Mouse (Mus musculus): ENCODE data around the gene Prm1.
"Not testable (repeated sequence)": the region's sequence is repeated elsewhere in the genome, so short reads cannot be mapped to it uniquely, and the experiment has no call there.

The Prm1 gene

DNA sequence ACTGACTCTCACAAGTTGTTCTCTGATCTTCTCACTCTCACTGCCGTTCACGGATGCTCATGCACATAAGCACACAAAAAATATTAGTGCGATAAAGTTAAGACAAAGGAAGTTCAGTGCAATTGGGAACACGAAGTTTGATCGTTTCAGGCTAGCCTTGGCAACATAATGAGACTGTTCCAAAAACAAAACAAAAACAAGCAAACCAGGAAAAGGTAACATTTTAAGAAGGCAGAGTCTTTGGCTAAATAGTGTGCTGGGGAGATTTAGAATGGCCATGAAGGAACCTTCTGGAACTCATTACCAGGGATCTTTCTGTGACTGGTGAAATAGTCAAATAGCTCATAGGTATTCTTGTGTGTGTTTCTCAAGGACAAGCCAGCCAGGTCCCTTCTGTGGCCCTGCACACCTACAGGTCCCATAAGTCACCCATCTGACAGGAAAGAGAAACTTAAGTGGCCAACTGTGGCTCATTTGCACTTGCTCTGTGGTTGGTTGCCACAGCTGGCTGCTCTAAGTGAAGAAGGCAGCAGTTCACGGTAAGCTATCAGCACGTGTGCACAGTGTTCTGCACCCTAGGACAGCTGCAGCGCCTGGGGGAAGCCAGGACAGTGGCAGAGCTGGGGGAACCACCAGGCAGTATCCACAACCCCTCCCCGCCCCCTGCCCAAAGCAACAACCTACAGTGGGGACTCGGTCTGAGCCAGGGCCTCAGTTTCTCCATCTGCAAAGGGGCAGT lies at the start of gene Prm1:
TSS of gene Prm1 (minus strand) at position 51 of the 739 bp plus-strand sequence.
- no peak for DNase-seq (ENCODE audit: low spot score in 2 of 2)

DNA sequence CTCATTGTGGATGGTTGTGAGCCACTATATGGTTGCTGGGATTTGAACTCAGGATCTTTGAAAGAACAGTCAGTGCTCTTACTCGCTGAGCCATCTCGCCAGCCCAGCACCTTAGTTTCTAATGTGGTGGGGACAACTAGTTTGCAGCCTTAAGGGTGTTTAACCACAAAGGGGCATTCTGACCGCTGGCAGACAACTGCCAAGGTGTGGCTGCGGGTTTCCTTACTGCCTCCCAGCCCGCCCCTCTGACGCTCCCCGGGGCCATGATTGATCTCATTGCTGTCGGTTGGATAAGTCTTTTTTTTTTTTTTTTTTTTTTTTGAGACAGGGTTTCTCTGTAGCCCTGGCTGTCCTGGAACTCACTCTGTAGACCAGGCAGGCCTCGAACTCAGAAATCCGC lies 46.6 kb upstream of the Prm1 start:
- not testable (repeated sequence) for DNase-seq (ENCODE audit: low spot score in 2 of 2)

DNA sequence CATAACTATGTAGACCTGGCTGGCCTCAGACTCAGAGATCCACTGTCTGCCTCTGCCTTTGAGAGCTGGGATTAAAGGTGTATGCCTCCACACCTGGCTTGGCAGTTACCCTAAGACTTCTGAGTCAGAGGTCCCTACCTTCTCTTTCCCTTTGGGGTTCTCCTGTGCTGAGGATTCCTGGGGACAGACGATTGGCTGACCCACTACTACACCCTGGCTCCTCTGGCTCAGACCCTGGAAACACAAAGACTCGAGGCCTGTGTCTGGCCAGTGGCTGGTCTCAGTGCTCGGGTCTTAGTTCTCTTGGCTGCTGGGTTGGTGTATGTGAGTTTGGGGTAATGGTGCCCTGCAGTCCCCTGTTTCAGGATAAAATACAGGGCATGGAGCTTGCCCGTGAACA lies 45.3 kb upstream of the Prm1 start:
- no peak for DNase-seq (ENCODE audit: low spot score in 2 of 2)

DNA sequence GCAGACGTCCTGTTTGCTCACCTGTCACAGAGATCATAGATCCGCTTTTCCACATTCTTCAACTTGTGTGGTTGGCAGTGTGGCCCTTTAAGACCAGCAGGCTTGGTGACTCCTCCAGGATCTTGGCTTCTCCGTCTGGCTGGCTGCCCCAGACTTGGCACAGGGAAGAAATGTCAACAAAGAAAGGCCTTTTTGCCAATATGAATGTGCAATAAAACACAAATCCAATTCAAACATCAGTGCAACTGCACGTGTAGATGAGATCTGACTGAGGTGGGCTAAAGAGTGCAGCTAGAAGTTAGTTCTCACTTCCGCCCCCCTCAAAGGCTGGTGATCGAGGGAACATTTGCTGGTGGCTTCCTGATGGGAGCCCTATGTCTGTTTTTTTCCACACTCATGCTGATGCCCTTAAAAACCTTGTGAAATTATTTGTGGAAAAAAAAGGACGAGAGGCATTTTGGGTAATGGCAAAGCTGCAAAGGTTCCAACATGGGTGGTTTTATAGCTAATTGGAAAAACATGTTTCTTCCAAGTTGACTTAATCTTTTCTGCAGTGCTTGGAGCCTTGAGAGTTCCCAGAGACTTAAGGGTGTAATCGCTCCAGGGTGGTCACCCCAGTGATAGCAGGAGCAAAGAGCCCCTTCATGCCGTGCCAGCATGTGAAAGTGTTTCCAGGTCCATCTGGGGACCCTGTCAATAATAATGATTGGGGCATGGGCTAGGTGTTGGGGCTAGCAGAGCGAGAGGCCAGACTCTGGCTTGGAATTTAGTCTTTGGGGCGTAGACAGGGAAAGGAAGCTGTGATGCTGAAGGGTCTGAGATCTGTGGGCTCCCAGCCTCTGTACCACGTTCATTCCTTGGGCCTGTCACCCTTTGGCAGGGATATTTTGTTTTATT lies 44.6 kb upstream of the Prm1 start:
- peak; percentile 29 to 39 for DNase-seq (ENCODE audit: low spot score in 2 of 2)

DNA sequence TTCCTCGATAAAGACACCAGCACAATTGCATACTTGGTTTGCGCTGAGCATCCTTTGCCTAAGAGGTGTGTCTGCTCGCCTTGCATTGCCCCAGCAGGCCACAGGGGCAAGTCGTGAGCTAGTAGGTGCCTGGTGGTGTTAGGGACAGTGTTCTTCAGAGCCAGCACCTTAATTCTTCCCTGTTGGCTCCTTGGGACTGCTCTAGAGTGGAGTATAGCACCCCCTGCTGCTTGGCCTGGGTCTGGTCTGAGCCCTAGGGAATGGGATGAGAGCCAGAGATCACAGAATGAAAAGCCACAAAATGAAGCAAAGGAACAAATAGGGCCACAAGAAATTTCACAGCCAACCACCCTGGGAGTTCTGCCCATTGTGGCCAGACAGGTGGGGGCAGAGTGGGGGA lies 40.9 kb upstream of the Prm1 start:
- peak; percentile 68 to 73 for DNase-seq (ENCODE audit: low spot score in 2 of 2)

DNA sequence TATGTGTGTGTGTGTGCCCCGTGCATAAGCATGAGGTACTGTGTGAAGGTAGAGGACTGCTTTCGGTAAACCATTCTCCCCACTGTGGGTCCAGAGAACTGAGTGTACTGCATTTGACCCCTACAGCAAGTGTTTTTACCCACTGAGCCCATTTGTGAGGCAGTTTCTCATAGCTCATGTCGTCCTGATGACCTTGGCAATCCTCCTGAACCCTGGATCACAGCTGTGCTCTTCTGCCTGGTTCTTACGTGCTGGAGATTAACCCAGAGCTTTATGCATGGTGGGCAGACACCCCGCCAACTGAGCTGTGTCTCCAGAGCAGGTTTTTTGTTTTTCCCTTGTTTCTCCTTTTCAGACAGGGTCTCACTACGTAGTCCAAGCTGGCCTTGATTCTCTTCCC lies 40.3 kb upstream of the Prm1 start:
- DNase-seq (ENCODE audit: low spot score in 2 of 2) = no peak

DNA sequence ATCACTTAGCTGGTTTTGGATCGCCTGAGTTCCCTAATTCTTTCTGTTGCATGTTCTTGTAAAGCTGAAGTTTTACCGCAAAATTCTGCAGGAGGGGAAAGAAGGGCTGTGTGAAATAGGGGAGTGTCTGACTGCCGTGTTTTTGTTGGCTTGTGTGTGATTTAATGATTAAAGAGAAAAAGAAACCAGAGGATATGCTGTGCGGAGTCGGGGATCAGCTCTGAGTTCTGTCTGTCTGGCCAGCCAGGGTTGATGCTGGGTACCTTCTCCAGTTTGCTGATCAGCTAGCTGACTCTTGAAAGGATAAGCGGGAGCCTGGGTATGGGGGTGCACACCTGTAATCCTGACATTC lies 38.7 kb upstream of the Prm1 start:
- DNase-seq (ENCODE audit: low spot score in 2 of 2) = no peak

DNA sequence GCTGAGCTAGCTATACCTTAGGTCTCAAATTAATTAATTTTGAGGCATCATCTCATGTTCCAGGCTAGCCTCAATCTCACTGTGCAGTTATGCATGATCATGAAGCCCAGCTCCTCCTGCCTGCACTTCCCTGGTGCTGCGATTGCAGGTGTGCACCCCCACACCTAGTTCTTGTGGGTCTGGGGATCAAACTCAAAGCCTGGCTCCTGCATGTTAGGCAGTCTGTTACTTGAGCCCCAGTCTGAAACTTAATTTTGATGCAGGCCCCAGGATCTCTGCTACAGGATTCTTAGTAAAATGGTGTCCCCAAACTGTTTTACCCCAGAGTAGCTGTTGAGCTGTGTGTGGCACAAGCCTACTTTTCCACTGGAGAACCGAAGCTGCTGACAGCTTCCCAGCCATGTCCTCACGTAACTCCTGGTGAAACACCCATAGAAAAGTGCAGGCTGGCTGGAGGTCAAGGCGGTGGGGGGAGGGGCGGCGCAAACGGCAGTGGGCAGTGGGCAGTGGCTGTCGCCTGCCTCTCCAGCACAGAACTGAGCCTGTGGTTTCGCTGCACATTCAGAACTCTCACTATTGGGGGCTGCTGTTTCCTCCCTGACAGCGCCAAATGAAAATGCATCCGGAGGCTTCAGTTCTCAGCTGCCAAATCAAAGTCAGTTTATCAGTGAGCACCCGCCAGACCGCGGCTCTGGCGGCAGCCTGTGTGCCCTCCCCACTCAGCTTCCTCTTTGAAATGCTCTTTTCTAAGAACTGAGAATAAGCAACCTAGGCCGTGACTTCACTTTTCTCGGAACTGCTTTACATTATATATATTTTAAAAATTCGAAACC lies 38.1 kb upstream of the Prm1 start:
- no peak for DNase-seq (ENCODE audit: low spot score in 2 of 2)

DNA sequence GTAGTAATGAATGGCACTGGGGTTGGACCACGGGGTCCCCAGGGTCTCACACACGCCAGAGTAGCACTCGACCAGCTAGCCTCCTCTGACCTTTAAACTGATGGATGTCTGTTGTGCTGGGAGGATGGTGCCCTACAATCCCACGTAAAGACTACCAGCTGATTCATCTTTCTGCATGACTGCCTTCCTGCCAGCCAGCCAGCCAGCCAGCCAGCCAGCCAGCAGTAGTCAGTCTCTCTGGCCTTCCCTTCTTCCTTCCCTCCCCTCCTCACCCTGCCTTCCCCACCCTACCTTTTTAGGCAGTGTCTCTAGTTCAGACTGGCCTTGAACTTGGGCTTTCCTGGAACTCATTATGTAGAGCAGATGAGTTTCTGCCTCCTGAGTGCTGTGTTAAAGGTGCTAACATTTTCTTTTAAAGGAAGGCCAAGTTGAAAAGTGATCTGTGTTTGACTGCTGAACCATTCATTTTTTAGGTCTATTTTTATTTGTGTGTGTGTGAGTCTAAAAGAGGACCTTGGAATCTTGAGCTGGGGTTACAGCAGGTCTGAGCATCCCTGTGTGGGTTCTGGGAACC lies 36.7 kb upstream of the Prm1 start:
- no peak for DNase-seq (ENCODE audit: low spot score in 2 of 2)

DNA sequence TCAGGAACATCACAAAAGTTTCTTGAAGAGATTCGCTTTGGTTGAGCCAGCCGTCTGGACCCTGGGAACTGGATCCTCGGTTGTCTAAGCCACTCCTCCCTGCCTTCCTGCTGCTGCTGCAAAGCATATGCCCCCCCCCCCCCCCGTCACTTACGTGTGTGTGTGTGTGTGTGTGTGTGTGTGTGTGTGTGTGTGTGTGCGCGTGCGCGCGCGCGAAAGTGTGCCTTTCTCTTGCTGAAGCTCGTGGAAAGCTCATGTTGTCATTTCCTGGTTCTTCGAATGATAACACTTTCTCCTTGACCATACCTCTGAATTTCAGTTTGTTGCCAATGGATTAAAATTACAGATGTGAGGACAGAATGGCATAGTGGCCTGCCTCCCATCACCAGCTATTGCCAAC lies 34.4 kb upstream of the Prm1 start:
- DNase-seq (ENCODE audit: low spot score in 2 of 2) = no peak

DNA sequence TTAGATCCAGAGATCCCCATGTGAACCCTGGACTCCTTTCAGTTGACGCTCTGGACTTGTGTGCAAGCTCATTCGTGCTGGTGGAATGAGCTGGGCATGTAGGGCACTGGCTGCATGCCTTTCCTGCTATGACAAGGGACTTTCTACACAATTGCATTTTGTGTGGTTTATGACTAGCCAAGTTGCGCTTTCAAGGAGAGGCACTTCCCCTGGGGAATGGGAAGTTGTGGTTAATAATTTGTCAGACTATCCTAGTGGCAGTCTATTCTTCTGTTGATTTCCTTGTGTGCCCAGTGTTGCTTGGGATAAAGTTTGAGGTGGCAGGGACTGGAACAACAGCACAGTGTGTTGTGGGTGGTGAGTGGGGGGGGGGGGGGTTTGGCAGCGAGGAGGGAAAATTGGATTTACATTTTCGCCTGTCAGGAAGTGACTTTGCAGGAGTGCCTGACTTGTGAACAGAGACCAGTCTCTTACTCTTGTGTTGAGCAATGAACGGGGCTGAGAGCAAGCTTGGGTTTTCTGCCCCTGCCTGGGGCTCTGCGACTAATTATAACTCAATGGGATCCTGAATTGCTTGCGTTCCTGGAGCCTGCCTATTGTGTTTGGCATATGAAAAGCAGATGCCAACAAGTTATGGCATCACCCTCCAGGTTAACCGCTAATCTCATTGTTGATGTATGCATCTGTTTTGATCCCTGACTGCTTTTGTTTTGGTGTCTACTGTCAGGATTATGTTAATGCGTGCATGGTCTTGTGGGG lies 33.0 kb upstream of the Prm1 start:
- no peak for DNase-seq (ENCODE audit: low spot score in 2 of 2)

DNA sequence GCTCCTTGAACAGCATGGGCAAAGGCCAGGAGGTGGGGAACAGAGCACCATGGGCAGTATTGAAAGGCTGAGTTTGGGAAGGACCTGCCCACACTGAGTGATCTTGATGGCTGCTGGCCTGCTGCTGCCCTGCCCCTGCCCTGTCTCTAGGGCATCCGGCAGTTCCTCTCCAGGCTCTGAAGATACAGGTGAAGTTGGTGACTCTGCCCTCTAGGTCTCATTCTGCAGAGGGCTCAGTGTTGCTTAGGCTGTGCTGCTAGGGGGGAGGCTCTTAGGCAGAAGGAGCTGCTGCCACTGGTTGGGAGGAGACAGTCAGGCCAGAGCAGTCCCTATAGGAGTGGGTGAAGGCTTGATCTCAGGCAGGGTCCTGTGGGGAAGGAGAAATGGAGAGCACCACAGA lies 32.3 kb upstream of the Prm1 start:
- DNase-seq (ENCODE audit: low spot score in 2 of 2) = no peak

DNA sequence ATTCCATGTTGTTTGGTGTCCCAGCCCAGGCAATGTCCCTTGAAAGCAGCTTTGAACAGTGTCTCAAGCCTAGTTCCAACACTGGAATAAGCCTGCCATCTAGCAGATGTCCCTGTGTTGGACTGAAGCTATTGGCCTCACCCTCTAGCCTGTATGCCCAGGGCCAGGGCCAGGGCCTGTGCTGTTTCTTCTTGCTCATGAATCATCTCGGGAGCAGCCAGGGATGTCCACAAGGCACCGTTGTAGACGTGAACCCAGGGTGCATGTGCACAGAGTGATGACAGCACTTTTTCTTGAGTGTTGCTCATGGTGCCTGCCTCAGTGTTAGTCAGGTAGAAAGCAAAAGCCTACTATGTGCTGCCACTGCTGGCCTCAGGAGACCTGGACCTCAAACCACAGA lies 31.6 kb upstream of the Prm1 start:
- no peak for DNase-seq (ENCODE audit: low spot score in 2 of 2)

DNA sequence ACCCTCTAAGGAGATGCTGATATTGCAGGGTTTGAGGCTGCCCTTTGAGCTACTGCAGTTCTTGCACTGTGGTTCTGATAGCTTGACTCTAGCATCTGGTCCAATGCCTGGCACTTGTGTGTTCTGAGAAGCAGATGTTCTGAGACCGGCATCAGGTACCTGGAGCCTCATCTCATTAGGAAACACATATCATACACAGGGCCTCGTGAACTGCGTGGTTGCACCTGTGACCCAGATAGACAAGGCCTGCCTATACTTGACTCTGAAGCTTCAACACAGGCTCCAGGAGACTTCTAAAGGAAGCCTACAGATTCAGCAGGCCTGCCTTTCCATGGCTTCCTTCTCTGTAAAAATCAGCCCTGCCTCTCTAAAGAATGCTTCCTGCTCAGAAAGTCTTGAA lies 30.7 kb upstream of the Prm1 start:
- no peak for DNase-seq (ENCODE audit: low spot score in 2 of 2)

DNA sequence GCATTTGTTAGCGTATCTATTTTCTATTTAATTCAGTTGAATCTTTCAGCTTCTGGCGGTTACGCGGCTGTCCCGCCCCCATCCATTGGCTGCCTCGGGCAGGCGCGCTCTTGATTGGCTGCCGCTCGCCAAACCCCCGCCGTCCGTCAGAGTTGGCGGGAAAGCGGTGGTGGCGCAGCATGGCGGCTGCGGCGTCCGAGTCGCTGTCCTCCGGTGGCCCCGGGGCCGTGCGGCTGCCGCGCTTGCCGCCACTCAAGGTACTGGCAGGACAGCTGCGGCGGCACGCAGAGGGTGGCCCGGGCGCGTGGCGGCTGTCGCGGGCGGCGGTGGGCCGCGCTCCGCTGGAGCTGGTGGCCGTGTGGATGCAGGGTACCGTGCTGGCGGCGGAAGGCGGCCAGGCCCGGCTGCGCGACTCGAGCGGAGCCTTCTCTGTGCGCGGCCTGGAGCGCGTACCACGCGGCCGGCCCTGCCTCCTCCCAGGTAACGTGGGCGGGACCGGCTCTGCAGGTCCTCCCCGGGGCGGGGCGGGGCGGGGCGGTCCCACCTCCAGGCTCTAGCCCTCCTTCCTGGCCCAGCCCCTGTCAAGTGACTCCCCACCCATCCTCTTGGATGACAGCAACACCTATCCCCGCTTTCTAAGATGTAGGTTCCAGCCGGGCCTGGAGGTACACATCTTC lies 29.4 kb upstream of the Prm1 start, which contains the start of gene Rmi2:
TSS of gene Rmi2 (plus strand) at position 149 of the 677 bp plus-strand sequence.
- DNase-seq (ENCODE audit: low spot score in 2 of 2) = peak; percentile 79 to 80

DNA sequence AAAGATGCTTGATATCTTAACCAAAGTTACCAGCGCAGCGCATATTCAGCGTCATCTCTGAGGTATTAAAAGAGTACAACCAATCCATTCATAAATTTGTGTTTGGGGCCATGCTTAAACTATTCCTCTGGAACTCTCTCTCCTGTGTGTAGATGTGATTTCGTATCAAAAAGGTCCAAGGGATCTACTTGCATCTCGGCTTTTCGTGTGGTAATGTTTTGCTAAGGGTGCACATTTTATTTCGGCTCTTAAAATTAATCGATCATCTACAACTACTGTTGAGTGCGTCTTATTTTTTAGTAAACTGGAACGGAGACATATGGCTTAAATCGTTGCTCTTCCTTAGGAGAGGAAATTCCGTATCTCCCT lies 28.9 kb upstream of the Prm1 start:
- DNase-seq (ENCODE audit: low spot score in 2 of 2) = no peak

DNA sequence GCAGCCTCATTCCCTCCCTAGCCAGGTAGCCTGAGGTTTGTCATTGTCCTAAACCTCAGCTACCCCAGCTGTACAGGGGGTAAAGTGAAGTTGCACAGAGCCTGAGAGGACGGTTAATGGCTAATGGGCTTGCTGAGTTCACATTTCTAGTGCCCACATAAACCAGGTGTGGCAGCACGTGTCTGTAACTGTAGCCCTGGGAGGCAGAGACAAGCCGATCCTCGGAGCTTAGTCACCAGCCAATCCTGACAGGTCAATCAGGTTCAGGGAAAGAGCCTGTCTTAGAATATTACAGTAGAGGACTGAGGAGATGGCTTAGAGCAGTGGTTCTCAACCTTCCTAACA lies 22.8 kb upstream of the Prm1 start:
- DNase-seq (ENCODE audit: low spot score in 2 of 2) = no peak

DNA sequence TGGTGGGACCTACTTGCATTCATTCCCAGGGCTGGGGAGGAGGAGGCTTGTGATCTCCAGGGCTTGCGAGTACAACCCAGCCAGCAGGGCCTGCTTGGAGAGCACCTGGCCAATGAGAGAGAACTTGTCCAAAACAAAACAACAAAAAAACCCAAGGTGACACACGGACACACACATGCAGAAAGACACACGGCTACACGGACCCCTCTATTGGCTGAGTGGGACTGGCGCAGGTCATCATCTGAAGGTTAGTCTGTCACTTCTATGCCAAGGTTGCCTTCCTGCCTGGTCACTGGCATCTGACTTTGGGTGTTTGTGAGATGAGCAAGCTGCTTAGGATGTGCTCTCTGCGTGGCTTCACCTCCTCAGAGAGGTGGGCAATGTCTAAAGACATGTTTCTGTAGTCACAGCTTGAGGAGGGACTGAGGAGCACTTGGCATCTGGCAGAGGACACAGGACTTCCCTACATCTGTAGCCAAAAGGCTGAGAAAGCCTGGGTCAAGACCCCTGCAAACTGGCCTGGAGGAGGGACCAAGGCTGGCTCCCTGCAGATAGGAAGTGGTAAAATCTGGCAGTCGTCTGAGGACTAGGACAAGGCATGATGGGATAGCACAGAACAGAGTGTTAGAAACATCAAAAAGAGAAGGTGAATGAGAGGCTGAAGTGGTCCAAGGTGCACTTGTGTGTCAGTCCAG lies 22.3 kb upstream of the Prm1 start:
- no peak for DNase-seq (ENCODE audit: low spot score in 2 of 2)

DNA sequence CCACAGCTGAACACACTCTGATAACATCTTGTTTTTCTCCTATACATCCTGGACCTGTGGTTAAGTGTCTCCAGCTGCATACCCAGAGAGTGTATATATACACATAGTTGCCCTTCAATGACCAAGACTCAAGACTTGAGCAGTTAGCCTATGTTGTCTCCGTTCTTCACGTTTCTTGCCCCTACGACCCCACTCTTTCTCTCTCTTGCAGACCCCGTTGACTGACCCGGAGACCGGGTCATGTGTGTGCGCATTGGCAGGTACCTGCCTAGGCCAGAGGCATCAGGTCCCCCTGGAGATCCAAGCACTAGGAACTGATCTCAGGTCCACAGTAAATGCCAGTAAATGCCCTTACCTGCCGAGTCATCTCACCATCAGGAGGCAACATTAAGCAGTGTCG lies 21.6 kb upstream of the Prm1 start:
- no peak for DNase-seq (ENCODE audit: low spot score in 2 of 2)

DNA sequence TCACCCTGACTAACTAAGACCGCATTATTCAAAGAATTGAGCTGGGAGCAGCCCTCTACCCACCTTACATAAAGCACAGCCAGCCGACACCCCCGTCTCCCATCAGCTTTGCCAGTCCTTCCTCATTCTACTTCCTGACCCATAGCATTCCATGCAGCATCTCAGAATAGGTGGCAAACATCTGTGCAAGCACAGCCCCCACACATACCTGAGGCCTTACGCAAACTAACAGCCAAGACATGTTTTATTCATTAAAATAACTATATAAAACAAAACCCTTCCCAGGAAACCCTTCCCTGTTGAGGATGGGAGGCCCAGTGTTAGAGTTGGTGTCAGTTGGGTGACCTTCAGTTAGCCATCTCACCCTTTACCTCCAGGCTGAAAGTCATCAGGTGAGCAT lies 20.2 kb upstream of the Prm1 start:
- DNase-seq (ENCODE audit: low spot score in 2 of 2) = no peak

All from right cerebral cortex, adult 2 months (tissue).